Mouse (Mus musculus): Measurements from ENCODE around the gene Odf3.
"Not testable (repeated sequence)": the region's sequence is repeated elsewhere in the genome, so short reads cannot be mapped to it uniquely, and the experiment has no call there.

Gene Odf3

DNA sequence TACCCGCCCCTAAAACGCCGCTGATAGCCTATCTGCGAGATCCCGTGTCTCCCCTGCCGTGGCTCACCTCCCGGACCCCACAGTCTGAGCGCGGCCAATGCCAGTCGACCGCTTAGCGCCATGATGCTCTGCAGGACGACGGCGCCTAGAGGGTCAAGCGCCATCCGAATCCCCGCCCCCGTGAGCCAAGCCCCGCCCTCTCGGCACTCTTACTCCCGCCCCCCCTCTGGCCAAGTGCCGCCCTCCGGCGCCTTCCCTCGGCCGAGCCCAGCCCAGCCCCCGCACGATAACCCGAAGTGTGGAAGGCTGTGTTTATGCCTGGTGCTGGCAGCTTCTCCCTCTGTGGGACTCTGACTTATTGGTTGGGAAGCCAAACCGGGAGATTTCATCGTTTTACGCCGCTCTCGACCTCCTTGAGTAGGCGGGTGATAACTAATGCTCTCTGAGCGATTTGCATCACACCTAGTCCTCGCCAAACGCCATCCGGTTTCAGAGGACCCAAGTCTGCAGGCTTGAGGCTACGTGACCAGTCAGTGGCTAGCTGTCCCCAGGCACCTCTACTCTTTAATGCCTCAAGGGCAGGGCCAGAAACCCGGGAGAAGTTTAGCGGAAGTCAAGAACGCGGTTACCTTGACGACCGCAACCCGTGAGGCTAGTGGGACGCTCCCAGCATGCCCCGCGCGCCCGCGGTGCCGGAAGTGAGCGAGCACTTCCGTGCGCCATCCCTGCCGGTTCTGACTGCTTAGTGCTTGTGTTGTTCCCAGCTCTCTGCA is 34.3 kb downstream of the Odf3 start, which contains the start of the genes Psmd13 and Sirt3:
TSS of gene Psmd13 (plus strand) at position 273 of the 773 bp plus-strand sequence.
TSS of gene Sirt3 (minus strand) at position 614 of the 773 bp plus-strand sequence.
- peak; percentile 92 for DNase-seq (ENCODE audit: low spot score)

DNA sequence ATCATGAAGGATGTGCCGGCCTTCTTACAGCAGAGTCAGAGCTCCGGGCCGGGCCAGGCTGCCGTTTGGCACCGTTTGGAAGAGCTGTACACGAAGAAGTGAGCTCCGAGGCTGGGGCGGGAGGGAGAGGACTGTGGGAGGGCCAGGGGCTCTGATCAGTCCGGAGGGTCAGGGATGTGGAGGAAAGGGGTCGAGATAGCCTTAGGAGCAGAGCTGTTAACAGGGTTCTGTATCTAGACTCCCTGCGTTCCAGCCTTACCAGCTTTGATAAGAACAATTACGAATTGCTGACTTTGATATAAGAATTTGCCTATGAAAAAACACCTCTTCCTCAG is 34.8 kb downstream of the Odf3 start:
- DNase-seq (ENCODE audit: low spot score): no peak

DNA sequence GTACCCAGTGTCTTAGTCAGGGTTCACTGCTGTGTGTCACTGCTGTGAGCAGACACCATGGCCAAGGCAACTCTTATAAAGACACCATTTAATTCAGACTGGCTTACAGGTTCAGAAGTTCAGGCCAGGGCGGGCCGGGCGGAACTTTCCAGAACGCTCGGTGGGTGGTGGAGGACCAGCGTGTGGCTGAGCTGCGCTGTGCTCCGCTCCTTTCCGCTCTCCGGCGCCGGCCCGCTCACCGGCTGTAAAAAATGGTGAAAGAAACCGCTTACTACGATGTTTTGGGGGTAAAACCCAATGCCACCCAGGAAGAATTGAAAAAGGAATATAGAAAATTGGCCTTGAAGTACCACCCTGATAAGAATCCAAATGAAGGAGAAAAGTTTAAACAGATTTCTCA is 43.0 kb downstream of the Odf3 start:
- not testable (repeated sequence) for DNase-seq (ENCODE audit: low spot score)

DNA sequence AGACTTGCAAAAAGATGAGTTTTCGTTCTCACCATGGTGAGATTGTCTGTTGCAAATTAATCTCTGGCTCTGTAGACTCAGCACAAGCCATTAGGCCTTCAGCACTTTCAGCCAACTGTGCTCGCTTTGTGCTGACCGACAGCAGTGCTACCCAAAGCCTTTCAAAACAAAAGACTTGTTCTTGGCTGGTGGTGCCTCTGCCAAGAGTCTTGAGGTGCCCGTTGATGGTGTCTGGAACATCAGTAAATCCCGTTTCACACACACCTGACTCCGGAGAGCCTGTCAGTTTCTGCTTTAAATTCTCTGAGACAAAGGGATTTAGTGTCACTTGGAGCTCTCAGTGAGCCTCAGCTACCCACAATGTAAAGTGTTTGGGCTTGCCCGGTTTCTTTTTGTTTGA is 46.4 kb downstream of the Odf3 start:
- DNase-seq (ENCODE audit: low spot score): no peak

DNA sequence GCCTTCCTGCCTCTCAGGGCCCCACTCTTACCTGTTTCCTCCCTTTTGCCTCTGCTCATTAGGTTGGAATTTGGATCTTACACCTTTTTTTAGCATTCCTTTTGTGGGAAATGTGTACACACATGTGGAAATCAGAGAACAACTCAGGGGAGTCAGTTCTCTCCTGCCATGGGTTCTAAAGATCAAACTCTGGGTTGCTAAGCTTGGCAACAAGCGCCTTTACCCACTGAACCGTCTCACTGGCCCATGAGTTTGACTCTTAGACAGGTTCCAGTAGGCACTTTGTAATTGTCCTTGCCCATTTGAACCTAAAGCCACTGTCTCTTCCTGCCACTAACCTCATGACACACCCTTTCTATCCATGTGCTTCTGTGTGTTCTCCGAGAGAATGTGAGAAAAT is 47.0 kb downstream of the Odf3 start:
- DNase-seq (ENCODE audit: low spot score): no peak

DNA sequence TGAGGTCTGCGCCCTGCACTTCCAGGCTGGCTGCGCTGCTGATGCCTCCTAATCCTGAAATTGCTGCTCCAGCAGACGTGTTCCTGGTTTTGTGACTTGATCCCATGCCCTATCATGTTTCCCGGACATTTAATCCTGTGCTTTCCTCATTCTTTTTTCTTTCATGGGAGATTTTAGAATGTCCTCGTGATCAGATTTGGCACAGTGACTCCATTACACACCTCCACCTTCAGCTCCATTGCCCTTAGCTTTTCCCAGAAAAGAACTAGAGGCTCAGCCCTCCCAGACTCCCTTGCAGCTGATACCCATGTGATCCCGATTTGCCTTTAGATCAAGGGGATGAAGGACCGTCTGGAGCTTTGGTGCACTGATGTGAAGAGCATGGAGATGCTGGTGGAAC is 50.3 kb downstream of the Odf3 start:
- no peak for DNase-seq (ENCODE audit: low spot score)

DNA sequence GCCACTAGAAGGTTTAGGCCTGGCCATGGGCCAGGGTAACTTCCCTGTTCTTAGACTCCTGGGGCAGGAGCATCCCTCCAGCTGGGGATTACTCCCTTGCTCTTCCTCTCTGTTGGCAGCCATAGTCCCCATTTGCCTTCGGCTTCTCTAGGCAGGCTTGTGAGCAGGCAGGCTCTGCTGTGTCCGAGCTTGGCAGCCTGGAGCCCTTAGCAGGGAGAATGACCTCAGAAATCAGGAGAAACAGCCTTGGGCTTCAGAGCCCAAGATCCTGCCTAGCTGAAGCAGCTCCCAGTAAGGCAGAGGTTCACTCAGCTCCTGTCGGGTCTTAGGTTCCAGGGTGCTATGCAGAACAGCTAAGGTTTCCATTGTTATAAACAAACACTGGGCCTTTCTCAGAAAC is 51.5 kb downstream of the Odf3 start:
- no peak for DNase-seq (ENCODE audit: low spot score)

DNA sequence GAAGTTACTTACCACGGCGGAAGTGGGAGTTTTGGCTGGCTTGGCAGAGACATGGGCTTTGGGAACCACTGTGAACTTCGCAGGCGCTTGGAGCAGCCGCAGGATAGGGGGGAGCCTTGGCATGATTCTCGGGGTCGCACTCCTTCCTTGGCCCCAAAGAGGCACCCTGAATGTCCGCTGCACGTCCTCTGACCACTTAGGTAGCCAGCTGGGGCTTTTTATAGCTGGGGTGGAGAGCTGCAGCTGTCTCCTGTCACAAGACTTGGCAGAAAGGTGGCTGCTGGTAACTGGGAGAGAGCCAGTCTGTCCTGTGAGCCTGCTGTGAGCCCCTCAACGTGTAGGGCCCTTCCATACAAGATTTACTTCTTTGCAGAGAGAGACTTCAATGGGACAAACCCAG is 52.6 kb downstream of the Odf3 start, which contains the start of gene Cox8b:
TSS of gene Cox8b (minus strand) at position 227 of the 400 bp plus-strand sequence.
- no peak for DNase-seq (ENCODE audit: low spot score)
